Mouse (Mus musculus): ENCODE measurements at regions not wholly inside any gene's neighbourhood (a gene's known extent, or its start where the extent isn't known, plus 50 kb on each side); places are given as distances from the start of the nearest gene placed in this dataset.
"Not testable (repeated sequence)": the region's sequence is repeated elsewhere in the genome, so short reads cannot be mapped to it uniquely, and the experiment has no call there.

- no peak for DNase-seq
Measured at GRCm38 (mm10) chr17:83988897-83989296, 141.1 kb upstream of the Haao start.

GRCm38 (mm10) chr17:83988165-83988564 is 140.4 kb upstream of the Haao start:
- no peak for DNase-seq

GRCm38 (mm10) chr17:83987683-83988082 is 139.9 kb upstream of the Haao start:
- DNase-seq = peak; percentile 48 to 53

GRCm38 (mm10) chr17:83985916-83986578 is 138.3 kb upstream of the Haao start:
- no peak for DNase-seq

- DNase-seq = no peak
Measured at GRCm38 (mm10) chr17:83985333-83985790, 137.6 kb upstream of the Haao start.

- DNase-seq = no peak
Measured at GRCm38 (mm10) chr17:83983837-83984388, 136.2 kb upstream of the Haao start.

GRCm38 (mm10) chr17:83983070-83983836 is 135.5 kb upstream of the Haao start:
- DNase-seq = peak; percentile 85 to 90

GRCm38 (mm10) chr17:83982700-83983069 is 134.9 kb upstream of the Haao start:
- no peak for DNase-seq

- DNase-seq = no peak
Measured at GRCm38 (mm10) chr17:83978858-83979470, 131.2 kb upstream of the Haao start.

GRCm38 (mm10) chr17:83977725-83978124 is 130.0 kb upstream of the Haao start:
- no peak for DNase-seq

GRCm38 (mm10) chr17:83975813-83976212 is 128.1 kb upstream of the Haao start:
- no peak for DNase-seq

- peak in 1 of 2 experiments; percentile 63 for DNase-seq
Measured at GRCm38 (mm10) chr17:83973461-83974350, 125.9 kb upstream of the Haao start.

GRCm38 (mm10) chr17:83972874-83973273 is 125.1 kb upstream of the Haao start:
- no peak for DNase-seq

- DNase-seq = no peak
Measured at GRCm38 (mm10) chr17:83972470-83972869, 124.7 kb upstream of the Haao start.

GRCm38 (mm10) chr17:83972026-83972425 is 124.3 kb upstream of the Haao start:
- no peak for DNase-seq

GRCm38 (mm10) chr17:83969407-83969826 is 121.7 kb upstream of the Haao start:
- no peak for DNase-seq

- not testable (repeated sequence) for DNase-seq
Measured at GRCm38 (mm10) chr17:83968124-83968523, 120.4 kb upstream of the Haao start.

GRCm38 (mm10) chr17:83967007-83967406 is 119.2 kb upstream of the Haao start:
- no peak for DNase-seq

GRCm38 (mm10) chr17:83964454-83965211 is 116.9 kb upstream of the Haao start:
- DNase-seq = no peak

GRCm38 (mm10) chr17:83963561-83963960 is 115.8 kb upstream of the Haao start:
- DNase-seq = no peak

GRCm38 (mm10) chr17:83962841-83963240 is 115.1 kb upstream of the Haao start:
- DNase-seq = no peak

- DNase-seq = peak in 1 of 2 experiments; percentile 52
Measured at GRCm38 (mm10) chr17:83962126-83962525, 114.4 kb upstream of the Haao start.
